Mouse (Mus musculus) embryonic facial prominence, embryonic 11.5 days (tissue): ENCODE data around the gene 2310046K23Rik. TPM values are rescaled to one million over a fixed set of nuclear protein-coding genes. Genes with fewer than 3 reads are reported as not detected.

ENCODE experiments used
- ATAC-seq: fragments of 200-750 bp; cut with Nextera tagmentation; replicated peaks from 2 replicates; pipeline ENCODE4 v1.8.0; 2017; ENCODE audit warnings: low read depth; ENCODE audit not compliant: insufficient number of reproducible peaks, low FRiP score, low TSS enrichment
- DNase-seq: peaks from one replicate; pipeline ENCODE4 v3.0.0-alpha.2; 2015; ENCODE audit warnings: low spot score
- H3K27ac ChIP-seq: fragments of 300-500 bp; sonication (generic); replicated peaks from 2 replicates; pipeline ENCODE4 v1.5.1; 2014; ENCODE audit warnings: mild to moderate bottlenecking, low read depth, low read length, control low read depth
- H3K27me3 ChIP-seq: fragments of 300-500 bp; sonication (generic); 2 replicates; pipeline ENCODE4 v1.6.1; 2014; ENCODE audit warnings: mild to moderate bottlenecking, low read length, moderate library complexity, mixed read lengths; ENCODE audit not compliant: control insufficient read depth, insufficient read depth
- H3K36me3 ChIP-seq: fragments of 300-500 bp; sonication (generic); replicated peaks from 2 replicates; pipeline ENCODE4 v1.6.1; 2014; ENCODE audit warnings: low read depth, mild to moderate bottlenecking, low read length, moderate library complexity, mixed read lengths; ENCODE audit not compliant: control insufficient read depth, insufficient read depth
- H3K4me1 ChIP-seq: fragments of 300-500 bp; sonication (generic); 2 replicates; pipeline ENCODE4 v1.6.1; 2014; ENCODE audit warnings: low read length, mixed read lengths; ENCODE audit not compliant: control insufficient read depth, insufficient read depth
- H3K4me2 ChIP-seq: fragments of 300-500 bp; sonication (generic); 2 replicates; pipeline ENCODE4 v1.6.1; 2014; ENCODE audit warnings: low read depth, mild to moderate bottlenecking, control low read depth, low read length, moderate library complexity
- H3K4me3 ChIP-seq: fragments of 300-500 bp; sonication (generic); 2 replicates; pipeline ENCODE4 v1.5.1; 2014; ENCODE audit warnings: low read depth, low read length, control low read depth
- H3K9ac ChIP-seq: fragments of 300-500 bp; sonication (generic); replicated peaks from 2 replicates; pipeline ENCODE4 v1.6.1; 2014; ENCODE audit warnings: mild to moderate bottlenecking, control low read depth, low read length
- H3K9me3 ChIP-seq: fragments of 300-500 bp; sonication (generic); replicated peaks from 2 replicates; pipeline ENCODE4 v1.6.1; 2016; ENCODE audit warnings: mild to moderate bottlenecking, low read length, inconsistent platforms, mixed read lengths; ENCODE audit not compliant: control insufficient read depth
- WGBS: fragments of 180-500 bp; shearing (Covaris S2); extraction: QIAGEN DNeasy Blood & Tissue Kit; methylation state at CpG from one replicate; pipeline ENCODE4 v1.1.7; 2014; 5-methylcytosine and 5-hydroxymethylcytosine counted together
- polyA plus RNA-seq: library from polyadenylated mRNA; unstranded; fragments of >200 nt; fragmentation: Nextera tagmentation; extraction: Ambion mirVana; gene quantifications from 2 replicates; pipeline ENCODE4 v1.2.1, GENCODE M21; 2014

Gene 2310046K23Rik
- not detected in 2 replicates for polyA plus RNA-seq

- no peak within 1 kb of the TSS for H3K4me3 ChIP-seq
- H3K36me3 ChIP-seq: no peaks in the 10 kb centered on the region
- no peak for DNase-seq
Observed at GRCm38 (mm10) chr3:92534411-92534810, at the start of gene 2310046K23Rik. Gene 2310046K23Rik (minus strand): TSS chr3:92534511.

DNA sequence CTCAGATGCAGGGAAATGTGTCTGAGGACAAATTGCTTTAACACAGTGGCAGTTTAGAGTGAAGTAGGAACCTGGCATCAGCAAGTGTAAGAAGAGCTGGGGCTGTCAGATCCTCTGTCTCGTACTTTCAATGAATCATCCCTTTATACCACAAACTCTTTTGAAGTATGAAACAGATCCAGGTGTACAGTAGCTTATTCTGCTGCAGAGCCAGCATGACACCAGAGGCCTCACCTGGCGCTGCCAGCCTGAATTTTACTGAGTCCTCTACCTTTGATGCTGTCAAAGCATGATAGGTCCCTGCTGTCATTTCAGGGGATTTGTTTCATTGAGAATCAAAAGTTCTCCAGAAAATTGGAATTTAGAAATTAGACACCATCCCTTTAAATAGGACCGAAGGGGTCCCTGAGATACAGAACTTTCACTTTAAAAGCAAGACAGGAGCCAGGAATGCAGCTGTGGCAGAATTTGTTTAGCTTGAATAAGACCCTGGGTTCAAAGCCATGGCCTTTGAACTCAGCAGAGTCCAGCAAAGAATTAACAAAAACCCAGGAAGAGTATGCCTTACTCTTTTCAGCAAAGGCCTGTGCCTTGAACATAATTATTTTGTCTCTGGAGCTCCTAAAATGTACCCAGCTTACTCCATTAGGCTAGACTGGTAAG lies 49.0 kb upstream of the 2310046K23Rik start:
- Histone ChIP-seq H3K4me1 (no peaks in the 10 kb centered on the region), H3K27me3 (no peaks in the 10 kb centered on the region), H3K9ac (no peak overlapping the region), H3K4me3 (no peak overlapping the region), H3K27ac (no peak overlapping the region), H3K9me3 (no peaks in the 10 kb centered on the region), H3K36me3 (no peaks in the 10 kb centered on the region), H3K4me2 (no peak overlapping the region)
- ATAC-seq: no peak
- 59% methylated on average over 3 of the region's 3 CpGs for whole genome bisulfite sequencing
- no peak for DNase-seq

More at GRCm38 (mm10) chr3:92534411-92534810, at the start of gene 2310046K23Rik:
- Histone ChIP-seq H3K27me3 (no peaks in the 10 kb centered on the region), H3K4me1 (no peaks in the 10 kb centered on the region), H3K4me2 (no peak within 1 kb of the TSS), H3K9me3 (no peaks in the 10 kb centered on the region), H3K27ac (no peak within 1 kb of the TSS), H3K9ac (no peak within 1 kb of the TSS)
- ATAC-seq: no peak
- WGBS: 83% methylated on average over 3 of the region's 3 CpGs

DNA sequence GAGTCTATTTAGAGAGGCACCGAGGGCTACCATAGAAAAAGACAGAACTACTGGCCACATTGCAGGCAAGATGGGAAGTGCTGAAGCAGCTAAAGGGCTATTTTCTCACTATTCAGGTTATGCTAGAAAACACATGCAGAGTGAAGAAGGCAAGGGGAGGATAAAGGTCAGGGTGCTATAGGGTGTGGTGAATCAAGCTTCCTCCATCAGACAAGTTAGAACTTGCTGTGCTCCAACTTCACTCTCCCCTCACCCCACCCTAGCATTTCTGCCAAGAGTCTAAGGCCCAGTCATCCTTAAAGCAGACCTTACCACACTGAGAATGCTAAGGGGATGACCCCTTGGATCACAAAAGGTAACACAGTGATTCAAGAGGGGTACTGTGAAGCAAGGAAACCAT lies 45.2 kb upstream of the 2310046K23Rik start:
- no peak overlapping the region for H3K4me2 ChIP-seq
- H3K27me3 ChIP-seq: no peaks in the 10 kb centered on the region
- no peak for ATAC-seq
- H3K9ac ChIP-seq: no peak overlapping the region
- 66% methylated on average over 1 of the region's 1 CpGs for WGBS
- no peaks in the 10 kb centered on the region for H3K9me3 ChIP-seq
- H3K36me3 ChIP-seq: no peaks in the 10 kb centered on the region
- H3K4me1 ChIP-seq: no peaks in the 10 kb centered on the region
- H3K4me3 ChIP-seq: no peak overlapping the region
- no peak for DNase-seq
- H3K27ac ChIP-seq: no peak overlapping the region

DNA sequence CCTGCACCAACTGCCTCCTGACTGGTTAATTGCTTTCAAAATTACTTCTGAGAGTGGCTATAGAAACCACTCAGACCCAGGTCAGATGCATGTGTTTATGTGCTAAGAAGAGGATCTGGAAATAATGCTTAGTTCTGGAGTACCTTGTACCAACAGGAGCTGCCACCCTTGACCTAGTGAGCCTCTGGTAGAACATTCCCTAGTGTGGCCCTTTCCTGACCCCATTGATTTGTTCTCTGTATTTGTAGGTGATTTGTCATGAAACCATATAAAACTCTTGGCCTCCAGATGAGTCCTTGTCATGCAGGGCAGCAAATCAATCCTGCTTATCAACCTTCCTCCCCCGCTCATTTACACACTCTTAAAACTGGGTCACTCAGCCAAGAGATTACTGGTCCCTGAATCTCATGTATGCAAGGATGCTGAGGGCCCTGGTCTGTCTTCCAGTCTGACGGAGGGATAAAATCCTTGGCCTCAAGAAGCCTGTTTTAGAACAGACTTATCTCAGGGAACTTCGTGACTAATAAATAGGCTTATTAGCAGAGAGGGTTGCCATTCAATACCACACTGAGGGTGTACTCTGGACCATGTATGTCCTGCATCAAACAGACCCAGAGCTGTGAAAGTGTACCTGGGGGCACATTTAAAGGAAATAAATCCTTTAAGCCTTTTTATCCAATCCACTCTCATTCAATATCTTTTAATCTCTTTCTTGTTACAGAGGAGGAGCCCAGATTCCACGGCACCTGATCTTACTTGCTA lies 44.5 kb upstream of the 2310046K23Rik start:
- H3K27ac ChIP-seq: no peak overlapping the region
- H3K36me3 ChIP-seq: no peaks in the 10 kb centered on the region
- ATAC-seq (no peak), DNase-seq (no peak)
- no peaks in the 10 kb centered on the region for H3K4me1 ChIP-seq
- no peak overlapping the region for H3K4me3 ChIP-seq
- no peak overlapping the region for H3K9ac ChIP-seq
- no peaks in the 10 kb centered on the region for H3K9me3 ChIP-seq
- no peak overlapping the region for H3K4me2 ChIP-seq
- 77% methylated on average over 4 of the region's 4 CpGs for whole genome bisulfite sequencing
- no peaks in the 10 kb centered on the region for H3K27me3 ChIP-seq

- Histone ChIP-seq H3K4me1 (no peaks in the 10 kb centered on the region), H3K4me3 (no peak within 1 kb of the TSS), H3K27me3 (no peaks in the 10 kb centered on the region), H3K9me3 (no peaks in the 10 kb centered on the region), H3K36me3 (no peaks in the 10 kb centered on the region), H3K27ac (no peak within 1 kb of the TSS), H3K9ac (no peak within 1 kb of the TSS), H3K4me2 (no peak within 1 kb of the TSS)
- WGBS: 70% methylated on average over 1 of the region's 1 CpGs
- DNase-seq (no peak), ATAC-seq (no peak)
Observed at GRCm38 (mm10) chr3:92573449-92574041, 39.2 kb upstream of the 2310046K23Rik start, which contains the start of gene Ivl. Gene Ivl (minus strand): TSS chr3:92573735.

DNA sequence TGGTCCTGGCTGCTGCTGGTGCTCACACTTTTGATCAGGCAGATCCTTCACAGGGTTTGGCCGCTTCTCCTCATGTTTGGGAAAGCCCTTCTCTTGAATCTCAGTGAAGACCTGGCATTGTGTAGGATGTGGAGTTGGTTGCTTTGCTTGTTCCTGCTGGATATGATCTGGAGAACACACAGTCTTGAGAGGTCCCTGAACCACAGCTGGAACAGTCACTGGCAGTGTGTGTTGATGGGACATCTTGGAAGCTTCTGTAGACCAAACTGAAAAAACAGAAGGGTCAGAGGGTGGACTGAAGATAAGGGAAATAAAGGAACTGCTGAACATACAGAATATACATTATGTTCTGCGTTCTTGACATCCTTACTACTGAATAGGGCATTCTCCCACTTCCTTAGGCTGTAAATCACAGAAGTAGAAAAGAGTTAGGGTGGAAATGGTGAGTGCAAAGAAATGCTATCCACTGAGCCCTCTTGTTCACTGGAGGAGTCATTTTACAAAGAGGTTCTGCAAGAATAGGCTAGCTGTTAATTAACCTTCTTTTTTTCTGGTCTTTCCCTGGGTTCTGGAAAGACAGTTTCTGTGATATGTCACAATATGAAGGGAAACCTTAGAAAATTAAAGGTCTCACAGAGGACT lies 38.3 kb upstream of the 2310046K23Rik start:
- no peaks in the 10 kb centered on the region for H3K4me1 ChIP-seq
- H3K36me3 ChIP-seq: no peaks in the 10 kb centered on the region
- H3K9ac ChIP-seq: no peak overlapping the region
- no peak for ATAC-seq
- no peak overlapping the region for H3K4me3 ChIP-seq
- H3K27ac ChIP-seq: no peak overlapping the region
- 64% methylated on average over 2 of the region's 2 CpGs for WGBS
- no peaks in the 10 kb centered on the region for H3K27me3 ChIP-seq
- no peaks in the 10 kb centered on the region for H3K9me3 ChIP-seq
- DNase-seq: no peak
- H3K4me2 ChIP-seq: no peak overlapping the region

GRCm38 (mm10) chr3:92568752-92569151 lies 34.4 kb upstream of the 2310046K23Rik start:
- Histone ChIP-seq H3K9ac (no peak overlapping the region), H3K36me3 (no peaks in the 10 kb centered on the region), H3K4me2 (no peak overlapping the region), H3K4me3 (no peak overlapping the region), H3K4me1 (no peaks in the 10 kb centered on the region), H3K27me3 (no peaks in the 10 kb centered on the region), H3K27ac (no peak overlapping the region), H3K9me3 (no peaks in the 10 kb centered on the region)
- ATAC-seq (no peak), DNase-seq (no peak)
- WGBS: 89% methylated on average over 2 of the region's 2 CpGs
